Mouse (Mus musculus) naive thymus-derived CD4-positive, alpha-beta T cell, adult 5 months (primary cell): ENCODE results near the gene Olfr57. TPM values are rescaled to one million over a fixed set of nuclear protein-coding genes. Genes with fewer than 3 reads are reported as not detected.

Experiments used
- polyA plus RNA-seq: library from polyadenylated mRNA; unstranded; fragments of 100-300 nt; shearing (Covaris generic); gene quantifications from one replicate; pipeline ENCODE4 v1.2.1, GENCODE M21; 2017

Olfr57 gene
- not detected for polyA plus RNA-seq

DNA sequence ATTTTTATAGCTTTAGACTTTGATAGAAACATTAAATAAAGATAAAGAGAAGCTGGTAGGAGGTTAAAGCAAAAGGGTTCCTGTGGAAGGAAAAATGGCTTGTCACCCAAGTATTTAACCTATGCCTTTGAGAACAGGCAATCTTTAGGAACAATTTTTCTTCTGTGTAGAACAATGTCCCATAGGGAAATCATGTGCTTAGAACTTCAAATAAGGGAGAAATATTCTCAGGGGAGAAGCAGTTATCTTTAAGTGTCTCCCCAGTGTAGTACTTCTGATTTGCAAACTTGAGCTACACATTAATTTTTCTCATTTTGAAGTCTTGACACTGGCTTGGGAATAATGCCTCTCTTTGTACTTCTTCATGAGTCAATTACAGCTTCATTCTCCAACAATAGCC is at the start of gene Olfr57:
Olfr57 (plus strand) TSS at position 301 of the 400 bp plus-strand sequence.

DNA sequence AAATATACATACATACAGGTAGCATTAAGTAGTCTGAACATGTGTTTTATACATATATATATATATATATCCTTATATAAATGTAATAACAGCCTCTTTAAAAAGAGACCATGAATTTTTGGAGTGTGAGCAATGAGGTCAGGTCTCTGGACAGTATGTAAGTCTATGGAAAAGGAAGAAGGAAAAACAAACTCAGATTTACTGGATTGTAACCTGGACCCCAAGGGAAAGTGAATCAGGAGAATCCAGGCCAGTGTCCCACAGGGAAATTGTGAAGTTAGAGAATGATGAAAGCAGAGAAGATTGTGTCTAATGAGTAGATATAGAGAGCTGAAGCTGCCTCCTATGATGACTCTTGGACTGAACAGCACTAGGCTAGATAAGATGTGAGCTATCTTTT is 47.8 kb upstream of the Olfr57 start, which contains the start of gene Olfr1352:
Olfr1352 (plus strand) TSS at position 301 of the 400 bp plus-strand sequence.

DNA sequence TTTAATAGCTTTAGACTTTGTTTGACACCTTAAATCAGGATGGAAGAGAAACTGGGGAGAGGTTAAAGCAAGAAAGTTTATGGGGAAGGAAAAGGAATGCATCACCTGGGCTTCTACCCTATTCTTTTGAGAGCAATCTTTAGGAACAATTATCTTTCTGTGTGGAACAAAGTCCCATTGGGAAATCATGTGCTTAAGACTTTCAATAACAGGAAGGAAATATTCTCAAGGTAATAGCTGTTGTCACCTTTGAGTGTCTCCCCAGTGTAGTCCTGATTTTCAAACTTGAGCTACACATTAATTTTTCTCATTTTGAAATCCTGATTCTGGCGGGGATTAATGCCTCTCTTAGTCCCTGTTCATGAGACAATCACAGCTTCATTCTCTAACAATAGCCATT is 16.4 kb upstream of the Olfr57 start, which contains the start of gene Olfr1351:
Olfr1351 (plus strand) TSS at position 301 of the 400 bp plus-strand sequence.

Other genes starting within 250 kb of the Olfr57 start
- not detected for gene Slc1a6, start 248.2 kb upstream of the Olfr57 start, polyA plus RNA-seq
- gene Olfr1356, start 176.6 kb upstream of the Olfr57 start, polyA plus RNA-seq: not detected
- not detected for gene Olfr1355, start 153.2 kb upstream of the Olfr57 start, polyA plus RNA-seq
- gene Olfr1354, start 115.6 kb upstream of the Olfr57 start, polyA plus RNA-seq: not detected
- not detected for gene Olfr8, start 78.1 kb upstream of the Olfr57 start, polyA plus RNA-seq
- gene Olfr1353, start 65.4 kb upstream of the Olfr57 start, polyA plus RNA-seq: not detected
- not detected for gene Olfr1352, start 47.7 kb upstream of the Olfr57 start, polyA plus RNA-seq
- not detected for gene Olfr1351, start 16.3 kb upstream of the Olfr57 start, polyA plus RNA-seq
- gene 2610008E11Rik, start 68.9 kb downstream of the Olfr57 start, polyA plus RNA-seq: 15.9 TPM
- not detected for gene Vmn2r80, start 120.0 kb downstream of the Olfr57 start, polyA plus RNA-seq
- gene Vmn2r81, start 219.0 kb downstream of the Olfr57 start, polyA plus RNA-seq: not detected